Mouse (Mus musculus) limb, embryonic 10.5 days (tissue): ENCODE results near the gene Mapkap1. TPM values are rescaled to one million over a fixed set of nuclear protein-coding genes. Genes with fewer than 3 reads are reported as not detected.

Source experiments
- DNase-seq: peaks from one replicate; pipeline ENCODE4 v3.0.0-alpha.2; 2017; ENCODE audit warnings: low spot score
- H3K27ac ChIP-seq: fragments of 300-500 bp; sonication (generic); 2 replicates; pipeline ENCODE4 v1.5.1; 2016; ENCODE audit warnings: mild to moderate bottlenecking
- H3K27me3 ChIP-seq: fragments of 300-500 bp; sonication (generic); 2 replicates; pipeline ENCODE4 v1.6.1; 2016; ENCODE audit warnings: low read depth, mild to moderate bottlenecking; ENCODE audit not compliant: poor library complexity, severe bottlenecking
- H3K36me3 ChIP-seq: fragments of 300-500 bp; sonication (generic); 2 replicates; pipeline ENCODE4 v1.6.1; 2016; ENCODE audit warnings: mild to moderate bottlenecking, moderate library complexity
- H3K4me1 ChIP-seq: fragments of 300-500 bp; sonication (generic); 2 replicates; pipeline ENCODE4 v1.6.1; 2016
- H3K4me3 ChIP-seq: fragments of 300-500 bp; sonication (generic); 2 replicates; pipeline ENCODE4 v1.5.1; 2016; ENCODE audit warnings: mild to moderate bottlenecking, moderate library complexity
- H3K9me3 ChIP-seq: fragments of 300-500 bp; sonication (generic); replicated peaks from 2 replicates; pipeline ENCODE4 v1.6.1; 2016; ENCODE audit warnings: mild to moderate bottlenecking
- WGBS: fragments of 180-500 bp; shearing (Covaris S2); methylation state at CpG from one replicate; pipeline ENCODE4 v1.1.7; 2016; 5-methylcytosine and 5-hydroxymethylcytosine counted together
- polyA plus RNA-seq: library from polyadenylated mRNA; unstranded; fragments of >200 nt; fragmentation: Nextera tagmentation; extraction: Ambion mirVana; gene quantifications from 2 replicates; pipeline ENCODE4 v1.2.1, GENCODE M21; 2016

Gene Mapkap1
- polyA plus RNA-seq, 1 experiment from 2014 or later = 96.4 TPM

GRCm38 (mm10) chr2:34571096-34571495 is 164.5 kb downstream of the Mapkap1 start:
- H3K36me3 ChIP-seq = no peaks in the 10 kb centered on the region
- H3K4me1 ChIP-seq = peaks cover 68% of the 10 kb centered on the region
- H3K4me3 ChIP-seq = no peak overlapping the region
- no peak overlapping the region for H3K27ac ChIP-seq
- DNase-seq = no peak
- 21% methylated on average over 1 of the region's 1 CpGs for WGBS
- H3K9me3 ChIP-seq = no peaks in the 10 kb centered on the region
- H3K27me3 ChIP-seq = peaks cover 19% of the 10 kb centered on the region

GRCm38 (mm10) chr2:34573073-34573472 is 166.5 kb downstream of the Mapkap1 start:
- Histone ChIP-seq H3K4me1 (peaks cover 83% of the 10 kb centered on the region), H3K27me3 (peaks cover 19% of the 10 kb centered on the region)

GRCm38 (mm10) chr2:34588546-34588945 is 182.0 kb downstream of the Mapkap1 start:
- no peaks in the 10 kb centered on the region for H3K27me3 ChIP-seq
- H3K4me1 ChIP-seq = peaks cover 22% of the 10 kb centered on the region
- DNase-seq = no peak
- H3K4me3 ChIP-seq = no peak overlapping the region
- WGBS = 87% methylated on average over 8 of the region's 8 CpGs
- H3K9me3 ChIP-seq = no peaks in the 10 kb centered on the region
- H3K36me3 ChIP-seq = peaks cover 34% of the 10 kb centered on the region
- 0 out of 2 replicates have a peak overlapping the region, but pooled peaks have one; percentile 1 for H3K27ac ChIP-seq

More at GRCm38 (mm10) chr2:34573073-34573472, 166.5 kb downstream of the Mapkap1 start:
- 0 out of 2 replicates have a peak overlapping the region, but pooled peaks have one; percentile 11 for H3K27ac ChIP-seq
- no peak overlapping the region for H3K4me3 ChIP-seq
- no peak for DNase-seq
- WGBS = 10% methylated on average over 4 of the region's 4 CpGs
- H3K36me3 ChIP-seq = no peaks in the 10 kb centered on the region
- no peaks in the 10 kb centered on the region for H3K9me3 ChIP-seq

- 42% methylated on average over 16 of the region's 16 CpGs for WGBS
- Histone ChIP-seq H3K9me3 (no peaks in the 10 kb centered on the region), H3K36me3 (peaks cover 2% of the 10 kb centered on the region; the same call in 1 of the 2 replicates), H3K4me1 (peaks cover 42% of the 10 kb centered on the region), H3K4me3 (no peak overlapping the region), H3K27ac (no peak overlapping the region; the same call in 1 of the 2 replicates), H3K27me3 (no peaks in the 10 kb centered on the region)
- no peak for DNase-seq
Measured at GRCm38 (mm10) chr2:34591721-34592360, 185.3 kb downstream of the Mapkap1 start.

- H3K36me3 ChIP-seq = no peaks in the 10 kb centered on the region
- WGBS = 52% methylated on average over 8 of the region's 8 CpGs
- no peaks in the 10 kb centered on the region for H3K27me3 ChIP-seq
- DNase-seq = no peak
- H3K27ac ChIP-seq = no peak overlapping the region
- peaks cover 47% of the 10 kb centered on the region for H3K4me1 ChIP-seq
- H3K9me3 ChIP-seq = no peaks in the 10 kb centered on the region
- no peak overlapping the region for H3K4me3 ChIP-seq
Measured at GRCm38 (mm10) chr2:34592361-34592960, 185.9 kb downstream of the Mapkap1 start.

GRCm38 (mm10) chr2:34594001-34594400 is 187.4 kb downstream of the Mapkap1 start:
- Histone ChIP-seq H3K4me3 (no peak overlapping the region), H3K4me1 (peaks cover 48% of the 10 kb centered on the region), H3K36me3 (peaks cover 5% of the 10 kb centered on the region), H3K27ac (no peak overlapping the region), H3K27me3 (no peaks in the 10 kb centered on the region), H3K9me3 (no peaks in the 10 kb centered on the region)
- 88% methylated on average over 5 of the region's 5 CpGs for WGBS
- DNase-seq = no peak

- peaks cover 73% of the 10 kb centered on the region for H3K4me1 ChIP-seq
- no peak for DNase-seq
- 55% methylated on average over 5 of the region's 5 CpGs for WGBS
- H3K27me3 ChIP-seq = no peaks in the 10 kb centered on the region
- no peak overlapping the region for H3K27ac ChIP-seq
- no peaks in the 10 kb centered on the region for H3K9me3 ChIP-seq
- peaks cover 10% of the 10 kb centered on the region for H3K36me3 ChIP-seq
- H3K4me3 ChIP-seq = no peak overlapping the region
Measured at GRCm38 (mm10) chr2:34599606-34600255, 193.2 kb downstream of the Mapkap1 start.

GRCm38 (mm10) chr2:34600734-34601133 is 194.2 kb downstream of the Mapkap1 start:
- 8% methylated on average over 7 of the region's 7 CpGs for WGBS
- H3K4me3 ChIP-seq = no peak overlapping the region
- peak overlapping the region; percentile 56; the same call in 1 of the 2 replicates for H3K27ac ChIP-seq
- no peaks in the 10 kb centered on the region for H3K27me3 ChIP-seq
- no peak for DNase-seq
- H3K4me1 ChIP-seq = peaks cover 71% of the 10 kb centered on the region
- H3K9me3 ChIP-seq = no peaks in the 10 kb centered on the region
- peaks cover 10% of the 10 kb centered on the region for H3K36me3 ChIP-seq

GRCm38 (mm10) chr2:34602111-34602541 is 195.6 kb downstream of the Mapkap1 start:
- no peak for DNase-seq
- H3K36me3 ChIP-seq = peaks cover 21% of the 10 kb centered on the region
- H3K4me1 ChIP-seq = peaks cover 67% of the 10 kb centered on the region
- H3K4me3 ChIP-seq = no peak overlapping the region
- H3K27ac ChIP-seq = peak overlapping the region; percentile 44; the same call in 1 of the 2 replicates
- 17% methylated on average over 8 of the region's 8 CpGs for WGBS
- H3K9me3 ChIP-seq = no peaks in the 10 kb centered on the region
- no peaks in the 10 kb centered on the region for H3K27me3 ChIP-seq

GRCm38 (mm10) chr2:34602896-34603295 is 196.3 kb downstream of the Mapkap1 start:
- Histone ChIP-seq H3K27me3 (no peaks in the 10 kb centered on the region), H3K4me3 (no peak overlapping the region), H3K27ac (no peak overlapping the region), H3K9me3 (no peaks in the 10 kb centered on the region), H3K36me3 (peaks cover 22% of the 10 kb centered on the region), H3K4me1 (peaks cover 59% of the 10 kb centered on the region)
- no peak for DNase-seq
- WGBS = 67% methylated on average over 3 of the region's 3 CpGs

GRCm38 (mm10) chr2:34603653-34604214 is 197.2 kb downstream of the Mapkap1 start:
- peak; percentile 50 for DNase-seq
- H3K4me3 ChIP-seq = no peak overlapping the region
- peaks cover 58% of the 10 kb centered on the region for H3K4me1 ChIP-seq
- H3K27me3 ChIP-seq = no peaks in the 10 kb centered on the region
- H3K36me3 ChIP-seq = peaks cover 20% of the 10 kb centered on the region
- no peaks in the 10 kb centered on the region for H3K9me3 ChIP-seq
- peak overlapping the region; percentile 66 for H3K27ac ChIP-seq
- 31% methylated on average over 14 of the region's 14 CpGs for WGBS

- no peaks in the 10 kb centered on the region for H3K9me3 ChIP-seq
- H3K27me3 ChIP-seq = no peaks in the 10 kb centered on the region
- WGBS = 46% methylated on average over 3 of the region's 3 CpGs
- no peak overlapping the region for H3K4me3 ChIP-seq
- no peak overlapping the region for H3K27ac ChIP-seq
- H3K36me3 ChIP-seq = peaks cover 12% of the 10 kb centered on the region
- no peak for DNase-seq
- H3K4me1 ChIP-seq = peaks cover 52% of the 10 kb centered on the region
Measured at GRCm38 (mm10) chr2:34605040-34605439, 198.5 kb downstream of the Mapkap1 start.

- Histone ChIP-seq H3K9me3 (no peaks in the 10 kb centered on the region), H3K27me3 (no peaks in the 10 kb centered on the region), H3K4me3 (no peak overlapping the region), H3K36me3 (peaks cover 17% of the 10 kb centered on the region), H3K4me1 (peaks cover 13% of the 10 kb centered on the region), H3K27ac (no peak overlapping the region)
- WGBS = 61% methylated on average over 3 of the region's 3 CpGs
- DNase-seq = no peak
Measured at GRCm38 (mm10) chr2:34608917-34609316, 202.3 kb downstream of the Mapkap1 start.
